Mouse (Mus musculus) Patski (cell line): ENCODE results near the gene Gemin7. TPM values are rescaled to one million over a fixed set of nuclear protein-coding genes. Genes with fewer than 3 reads are reported as not detected.

Source experiments
- ATAC-seq: fragments of 100-300 bp; one replicate; pipeline ENCODE4 v1.8.0; 2021
- CTCF ChIA-PET: fragments of 350-600 bp; sonication (Branson Sonifier 250); formaldehyde crosslinking; loops from one replicate; lab custom pipeline; 2022; ENCODE audit warnings: inconsistent platforms; lab: Charles Lee
- POLR2A ChIA-PET: fragments of 350-600 bp; sonication (Branson Sonifier 250); formaldehyde crosslinking; loops from one replicate; lab custom pipeline; 2022; ENCODE audit warnings: antibody characterized with exemption, inconsistent platforms; lab: Charles Lee
- DNase-seq: peaks from one replicate; pipeline ENCODE4 v3.0.0-alpha.2; 2011; ENCODE audit warnings: low read depth, low spot score
- H3K27me3 ChIP-seq: fragments of 371-371 bp; one replicate; pipeline ENCODE4 v1.5.1; 2021
- CTCF ChIP-seq: fragments of 100-300 bp; IDR thresholded peaks from one replicate; pipeline ENCODE4 v1.5.1; 2021
- in situ Hi-C: fragments of 300-500 bp; cut with MboI; formaldehyde crosslinking; loops from 3 replicates; pipeline ENCODE4 v1.11.1; 2018; ENCODE audit warnings: low pct_unique_long_range_greater_than_20kb, mixed read lengths
- polyA plus RNA-seq: library from polyadenylated mRNA; unstranded; gene quantifications from one replicate; pipeline ENCODE4 v1.2.3, GENCODE M21; 2021

Gene Gemin7
- polyA plus RNA-seq, 1 experiment from 2014 or later = 89.6 TPM

DNA sequence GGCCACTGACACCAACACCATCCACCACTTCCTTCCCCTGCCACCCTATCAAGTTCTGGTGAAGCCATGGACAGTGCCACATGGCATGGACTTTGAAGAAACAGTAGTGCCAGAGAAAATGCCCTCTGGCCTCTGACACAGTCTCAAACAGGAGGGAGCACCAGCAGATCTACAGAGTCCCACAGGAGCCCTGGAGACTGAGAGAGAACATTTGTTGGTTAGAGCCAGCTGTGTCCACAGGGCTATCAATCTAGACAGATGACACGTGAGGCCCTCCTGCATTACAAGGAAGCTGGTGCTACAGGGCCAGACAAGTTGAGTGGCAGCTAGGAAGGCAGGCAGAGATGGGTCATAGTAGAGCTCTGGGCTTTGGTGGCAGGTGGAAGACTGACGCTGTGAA is 25.0 kb downstream of the Gemin7 start:
- TF ChIP-seq CTCF = no peak
- CTCF ChIA-PET = interaction anchor here (0.9 to 2.0 kb wide), 2 partner anchors 10 to 11 kb away, joined by 3 to 4 read pairs; partner anchors contain the start of gene Ppp1r37
- no peaks in the 10 kb centered on the region for H3K27me3 ChIP-seq
- ATAC-seq = no peak
- POLR2A ChIA-PET = no interaction called here
- in situ Hi-C loops = no loop called here
- no peak for DNase-seq

DNA sequence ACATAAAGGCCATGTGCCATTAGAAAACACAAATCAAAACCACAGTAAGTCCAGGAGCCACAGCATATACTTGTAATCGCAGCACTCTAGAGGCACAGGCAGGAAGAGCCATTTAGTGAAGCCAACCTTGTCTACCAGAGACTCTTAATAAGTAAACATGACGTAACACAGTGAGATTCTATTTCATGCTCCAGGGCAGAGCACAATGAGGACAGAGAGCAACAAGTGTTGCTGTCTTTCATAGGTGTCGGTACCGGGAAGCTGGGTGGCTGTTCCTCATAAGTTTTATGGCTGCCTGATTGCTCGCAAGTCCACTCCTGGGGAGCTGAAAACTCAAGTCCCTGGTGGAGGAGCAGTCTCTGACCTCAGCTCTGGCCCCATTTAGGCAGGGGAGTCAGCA is 25.8 kb downstream of the Gemin7 start:
- in situ Hi-C loops = no loop called here
- ChIA-PET POLR2A (no interaction called here), CTCF (no interaction called here)
- DNase-seq (no peak), ATAC-seq (no peak)
- no peak for TF ChIP-seq CTCF
- no peaks in the 10 kb centered on the region for H3K27me3 ChIP-seq

DNA sequence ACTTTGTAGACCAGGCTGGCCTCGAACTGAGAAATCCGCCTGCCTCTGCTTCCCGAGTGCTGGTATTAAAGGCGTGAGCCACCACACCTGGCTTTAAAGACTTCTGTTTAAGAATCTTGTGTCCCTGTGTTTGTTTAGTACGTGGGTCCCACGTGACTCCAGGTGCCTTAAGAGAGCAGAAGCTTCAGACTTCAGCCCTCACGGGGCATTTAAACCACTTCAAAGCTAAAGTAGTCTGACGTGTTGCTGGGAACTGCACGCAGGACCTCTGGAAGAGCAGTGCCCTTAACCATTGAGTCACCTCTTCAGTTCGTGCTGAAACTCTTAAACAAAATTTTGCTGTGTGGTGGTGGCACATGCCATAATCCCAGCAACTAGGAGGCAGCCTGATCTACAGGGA is 28.0 kb downstream of the Gemin7 start:
- no peak for TF ChIP-seq CTCF
- DNase-seq (no peak), ATAC-seq (no peak)
- H3K27me3 ChIP-seq = no peaks in the 10 kb centered on the region
- in situ Hi-C loops = no loop called here
- POLR2A ChIA-PET = interaction anchor here (1.6 kb wide), 1 partner anchor 10 kb away, joined by 3 read pairs; no protein-coding TSS in a partner anchor
- CTCF ChIA-PET = no interaction called here

GRCm38 (mm10) chr7:19547344-19547969 is 29.9 kb downstream of the Gemin7 start:
- in situ Hi-C loops = no loop called here
- ChIA-PET CTCF (interaction anchor here (0.7 to 1.5 kb wide), 2 partner anchors 8 to 11 kb away, joined by 3 read pairs; no protein-coding TSS in a partner anchor), POLR2A (no interaction called here)
- H3K27me3 ChIP-seq = no peaks in the 10 kb centered on the region
- no peak for TF ChIP-seq CTCF
- no peak for ATAC-seq
- no peak for DNase-seq

- DNase-seq (no peak), ATAC-seq (no peak)
- in situ Hi-C loops = no loop called here
- TF ChIP-seq CTCF = no peak
- POLR2A ChIA-PET = interaction anchor here (1.2 kb wide), 1 partner anchor 9 kb away, joined by 3 read pairs; no protein-coding TSS in a partner anchor
- CTCF ChIA-PET = interaction anchor here (1.4 to 1.5 kb wide), 2 partner anchors 10 to 13 kb away, joined by 3 read pairs; no protein-coding TSS in a partner anchor
- no peaks in the 10 kb centered on the region for H3K27me3 ChIP-seq
Measured at GRCm38 (mm10) chr7:19546007-19546406, 31.4 kb downstream of the Gemin7 start.

- TF ChIP-seq CTCF = no peak
Measured at GRCm38 (mm10) chr7:19543584-19543983, 33.8 kb downstream of the Gemin7 start.

DNA sequence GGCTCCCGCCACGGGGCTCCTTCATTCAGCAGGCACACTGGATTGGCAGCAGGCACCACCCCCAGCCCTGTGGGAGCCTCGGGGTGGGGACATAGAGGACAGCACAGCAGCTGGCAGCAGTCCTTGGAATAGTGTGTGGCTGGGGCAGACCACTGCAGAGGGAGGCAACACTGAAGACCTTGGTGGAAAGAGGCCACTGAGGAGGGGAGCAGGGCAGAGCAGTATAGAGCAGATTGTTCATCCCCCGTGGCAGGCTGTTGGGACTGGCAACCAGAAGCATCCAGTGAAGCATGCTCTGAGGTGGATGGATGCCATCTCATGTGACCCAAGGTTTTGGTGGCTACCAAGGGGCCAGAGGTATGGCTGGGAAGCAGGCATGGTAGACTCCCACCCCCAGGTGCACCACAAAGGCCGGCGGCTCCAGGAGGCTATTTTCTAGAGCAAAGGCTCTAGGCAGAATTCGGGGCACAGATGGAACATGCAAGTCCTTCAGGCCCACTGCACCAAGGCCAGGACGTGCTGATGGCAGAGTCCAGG is 35.2 kb downstream of the Gemin7 start:
- DNase-seq (no peak), ATAC-seq (no peak)
- POLR2A ChIA-PET = no interaction called here
- no peak for TF ChIP-seq CTCF
- CTCF ChIA-PET = interaction anchor here (1.3 to 1.7 kb wide), 3 partner anchors 11 to 17 kb away, joined by 3 to 7 read pairs (median 4); no protein-coding TSS in a partner anchor
- H3K27me3 ChIP-seq = no peaks in the 10 kb centered on the region
- in situ Hi-C loops = no loop called here

More at GRCm38 (mm10) chr7:19543584-19543983, 33.8 kb downstream of the Gemin7 start:
- ChIA-PET CTCF (interaction anchor here (1.4 kb wide), 2 partner anchors 11 kb away, joined by 4 read pairs; no protein-coding TSS in a partner anchor), POLR2A (interaction anchor here (0.6 kb wide), 1 partner anchor 67 kb away, joined by 3 read pairs; no protein-coding TSS in a partner anchor)
- no peak for DNase-seq
- no peak for ATAC-seq
- in situ Hi-C loops = no loop called here
- H3K27me3 ChIP-seq = no peaks in the 10 kb centered on the region

GRCm38 (mm10) chr7:19541681-19542154 is 35.7 kb downstream of the Gemin7 start:
- ChIA-PET CTCF (interaction anchor here (1.3 to 1.7 kb wide), 3 partner anchors 10 to 17 kb away, joined by 3 to 7 read pairs (median 4); no protein-coding TSS in a partner anchor), POLR2A (no interaction called here)
- ATAC-seq = no peak
- no peaks in the 10 kb centered on the region for H3K27me3 ChIP-seq
- TF ChIP-seq CTCF = no peak
- in situ Hi-C loops = no loop called here
- no peak for DNase-seq

DNA sequence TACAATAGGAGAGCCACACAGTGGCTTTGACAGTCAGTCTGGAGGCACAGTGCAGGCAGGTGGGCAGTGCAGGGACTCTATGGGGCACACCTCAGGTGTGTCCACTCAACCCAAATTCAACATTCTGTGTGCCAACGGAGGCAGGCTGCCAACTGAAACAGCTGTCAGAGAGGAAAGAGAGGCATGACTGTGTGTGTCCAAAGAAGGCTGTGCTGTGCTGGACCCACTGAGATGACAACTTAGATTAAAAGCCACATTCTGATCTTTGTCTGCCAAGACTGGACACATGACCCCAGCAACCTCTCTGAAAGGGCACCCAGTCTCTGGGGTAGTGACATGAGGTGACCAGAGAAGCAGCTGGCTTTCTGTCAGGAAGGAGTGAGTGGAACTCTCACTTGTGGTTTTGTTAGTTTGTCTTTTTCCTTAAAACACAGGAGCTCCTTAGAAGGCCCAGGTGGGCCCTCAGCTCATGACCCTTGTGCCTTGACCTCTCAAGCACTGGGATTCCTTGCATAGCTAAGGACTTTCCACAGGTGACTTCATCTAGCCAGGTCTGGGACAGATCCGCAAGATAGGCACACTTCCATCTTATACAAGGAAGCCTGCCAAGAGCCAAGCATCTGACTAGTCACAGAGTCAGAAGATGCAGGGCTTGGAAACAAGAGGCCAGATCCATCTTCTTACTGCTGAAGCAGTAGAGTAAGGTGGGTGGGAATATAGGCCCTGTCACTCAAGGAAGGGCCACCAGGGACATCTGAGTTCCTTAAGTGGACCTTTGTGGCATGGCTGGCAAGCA is 36.4 kb downstream of the Gemin7 start:
- H3K27me3 ChIP-seq = no peaks in the 10 kb centered on the region
- no peak for TF ChIP-seq CTCF
- in situ Hi-C loops = no loop called here
- DNase-seq (no peak), ATAC-seq (no peak)
- POLR2A ChIA-PET = interaction anchor here (1.4 kb wide), 1 partner anchor 20 kb away, joined by 4 read pairs; no protein-coding TSS in a partner anchor
- CTCF ChIA-PET = interaction anchor here (1.3 to 1.7 kb wide), 2 partner anchors 9 to 12 kb away, joined by 3 to 7 read pairs; no protein-coding TSS in a partner anchor

DNA sequence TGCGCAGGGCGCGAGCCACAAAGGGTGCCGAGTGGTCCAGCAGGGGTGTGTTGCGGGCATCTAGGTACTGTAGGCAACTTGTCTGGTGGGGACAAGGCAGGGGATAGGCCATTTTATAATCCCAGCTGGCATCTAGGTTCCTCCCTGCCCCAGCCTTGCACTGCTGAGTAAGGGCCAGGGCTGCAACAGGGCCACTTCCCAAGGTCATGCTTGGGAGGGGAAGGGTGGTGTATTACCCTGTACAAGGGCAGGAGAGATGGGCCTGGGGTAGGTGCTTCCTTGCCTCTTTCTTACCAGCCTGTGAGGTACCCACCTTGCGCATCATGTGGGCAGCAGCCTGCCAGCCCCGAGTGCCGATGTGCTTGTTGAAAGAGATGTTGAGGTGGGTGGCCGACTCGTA is 42.7 kb downstream of the Gemin7 start:
- TF ChIP-seq CTCF = no peak
- CTCF ChIA-PET = interaction anchor here (1.0 kb wide), 1 partner anchor 39 kb away, joined by 3 read pairs; no protein-coding TSS in a partner anchor
- POLR2A ChIA-PET = no interaction called here
- DNase-seq (no peak), ATAC-seq (no peak)
- H3K27me3 ChIP-seq = no peaks in the 10 kb centered on the region
- in situ Hi-C loops = no loop called here
